ENCODE assay signal across 33 mouse cellular contexts in genomic region chr17:88847255-88847654, GRCm38 (mm10). TPM values are rescaled to one million over a fixed set of nuclear protein-coding genes. Genes with fewer than 3 reads are reported as not detected.
DNase-seq lines count a peak whose midpoint lies in the region; ATAC-seq and TF ChIP-seq lines count a peak whose summit lies in the region.
"Had no signal": no experiment of that assay in that cellular context is flagged by ENCODE, and none has a peak within 500 bp of the region (broad histone marks: within the 10 kb centered on the region; RNA-seq: fewer than 3 reads in every experiment).

No protein-coding gene starts in this region.

- intact Hi-C loops in left cerebral cortex, postnatal 14 days (cut with DNase I): no loop called here

- H3K4me2 ChIP-seq in hindbrain, postnatal 0 days (ENCODE audit: low read depth, low read length): no peak overlapping the region
- no peak overlapping the region for H3K4me2 ChIP-seq in hindbrain, embryonic 11.5 days (replicated peaks; ENCODE audit: low read depth, low read length)
- no peak overlapping the region for H3K4me2 ChIP-seq in liver, embryonic 12.5 days
- H3K4me2 ChIP-seq: embryonic facial prominence, embryonic 12.5 days; heart, embryonic 15.5 days; hindbrain, embryonic 12.5 days; liver, embryonic 15.5 days; lung, embryonic 14.5 days; midbrain, embryonic 15.5 days had no signal

- no peak overlapping the region for H3K4me3 ChIP-seq in hindbrain, postnatal 0 days (ENCODE audit: low read length)
- no peak overlapping the region for H3K4me3 ChIP-seq in hindbrain, embryonic 11.5 days (ENCODE audit: low read depth, low read length)
- H3K4me3 ChIP-seq in liver, embryonic 12.5 days: no peak overlapping the region
- H3K4me3 ChIP-seq: embryonic facial prominence, embryonic 12.5 days; heart, embryonic 10.5 days; heart, embryonic 15.5 days; hindbrain, embryonic 12.5 days; liver, embryonic 15.5 days; midbrain, embryonic 15.5 days had no signal

- peak; percentile 13 for DNase-seq in hindbrain, postnatal 0 days (ENCODE audit: low spot score)
- no peak for DNase-seq in hindbrain, embryonic 11.5 days (ENCODE audit: low spot score)
- DNase-seq in left cerebral cortex, postnatal 14 days (ENCODE audit: low spot score in 2 of 2): peak; percentile 14 to 54
- no peak for DNase-seq in left cerebral cortex, adult 8-10 months (ENCODE audit: low spot score in 2 of 2)
- DNase-seq in right cerebral cortex, postnatal 25 days: peak; percentile 5
- DNase-seq in right cerebral cortex, postnatal 14 days: no peak
- DNase-seq: adrenal gland, adult 2 months; adrenal gland, postnatal 36 days; cerebellum, adult 11 months; cerebellum, adult 9-10 months; embryo, embryonic 11 days; gastrocnemius, postnatal 25 days; heart, adult 11 months; kidney, adult 9 months; kidney, postnatal 10 days; liver; lung, embryonic 14.5 days; lung, postnatal 14 days; spleen, adult 18-20 months; thymus, postnatal 14 days had no signal

- ATAC-seq in hindbrain, postnatal 0 days: no peak
- ATAC-seq in hindbrain, embryonic 11.5 days (ENCODE audit: low FRiP score): no peak
- no peak for ATAC-seq in liver, embryonic 12.5 days
- ATAC-seq: activated CD4-positive, CD25-positive, alpha-beta regulatory T cell, adult 4 months; CD4-positive, CD25-positive, alpha-beta regulatory T cell, adult 4 months; intestine, postnatal 0 days; midbrain, embryonic 15.5 days had no signal

- no peaks in the 10 kb centered on the region for H3K4me1 ChIP-seq in hindbrain, postnatal 0 days (ENCODE audit: insufficient read depth, low read length)
- H3K4me1 ChIP-seq in hindbrain, embryonic 11.5 days (replicated peaks; ENCODE audit: control insufficient read depth, insufficient read depth, low read length): no peaks in the 10 kb centered on the region
- no peaks in the 10 kb centered on the region for H3K4me1 ChIP-seq in liver, embryonic 12.5 days
- H3K4me1 ChIP-seq: embryonic facial prominence, embryonic 12.5 days; heart, embryonic 10.5 days; heart, embryonic 15.5 days; hindbrain, embryonic 12.5 days; liver, embryonic 15.5 days had no signal

- no peak overlapping the region for H3K27ac ChIP-seq in hindbrain, postnatal 0 days
- no peak overlapping the region for H3K27ac ChIP-seq in hindbrain, embryonic 11.5 days (ENCODE audit: low read depth, low read length)
- no peak overlapping the region for H3K27ac ChIP-seq in liver, embryonic 12.5 days
- H3K27ac ChIP-seq: embryonic facial prominence, embryonic 12.5 days; heart, embryonic 10.5 days; heart, embryonic 15.5 days; hindbrain, embryonic 12.5 days; liver, embryonic 15.5 days; midbrain, embryonic 15.5 days had no signal

- H3K36me3 ChIP-seq in hindbrain, postnatal 0 days (ENCODE audit: insufficient read depth, low read length): no peaks in the 10 kb centered on the region
- H3K36me3 ChIP-seq in hindbrain, embryonic 11.5 days (ENCODE audit: control insufficient read depth, insufficient read depth, low read length): no peaks in the 10 kb centered on the region
- no peaks in the 10 kb centered on the region for H3K36me3 ChIP-seq in liver, embryonic 12.5 days
- H3K36me3 ChIP-seq: embryonic facial prominence, embryonic 12.5 days; heart, embryonic 10.5 days; heart, embryonic 15.5 days; hindbrain, embryonic 12.5 days; liver, embryonic 15.5 days; midbrain, embryonic 15.5 days had no signal

- no peak for TF ChIP-seq CTCF in hindbrain, postnatal 0 days (IDR thresholded peaks at IDR 0.05; ENCODE audit: low read depth)

- WGBS in hindbrain, postnatal 0 days: 51% methylated on average over 2 of the region's 2 CpGs
- 80% methylated on average over 2 of the region's 2 CpGs for WGBS in hindbrain, embryonic 11.5 days
- 39% methylated on average over 2 of the region's 2 CpGs for WGBS in liver, embryonic 12.5 days (ENCODE audit: insufficient replicate concordance)

- H3K9me3 ChIP-seq in hindbrain, postnatal 0 days (ENCODE audit: low read length): no peaks in the 10 kb centered on the region
- H3K9me3 ChIP-seq in hindbrain, embryonic 11.5 days (ENCODE audit: control insufficient read depth, low read length): no peaks in the 10 kb centered on the region
- H3K9me3 ChIP-seq in liver, embryonic 12.5 days (replicated peaks): no peaks in the 10 kb centered on the region
- H3K9me3 ChIP-seq: embryonic facial prominence, embryonic 12.5 days; heart, embryonic 10.5 days; heart, embryonic 15.5 days; hindbrain, embryonic 12.5 days; liver, embryonic 15.5 days; midbrain, embryonic 15.5 days had no signal

- H3K9ac ChIP-seq in hindbrain, postnatal 0 days (replicated peaks; ENCODE audit: low read length): no peak overlapping the region
- no peak overlapping the region for H3K9ac ChIP-seq in hindbrain, embryonic 11.5 days (ENCODE audit: low read depth, low read length)
- H3K9ac ChIP-seq in liver, embryonic 12.5 days: no peak overlapping the region
- H3K9ac ChIP-seq: embryonic facial prominence, embryonic 12.5 days; heart, embryonic 15.5 days; hindbrain, embryonic 12.5 days; liver, embryonic 15.5 days; lung, embryonic 14.5 days; midbrain, embryonic 15.5 days had no signal

- H3K27me3 ChIP-seq in hindbrain, postnatal 0 days (ENCODE audit: insufficient read depth, low read length): no peaks in the 10 kb centered on the region
- H3K27me3 ChIP-seq in hindbrain, embryonic 11.5 days (ENCODE audit: control insufficient read depth, insufficient read depth, low read length): no peaks in the 10 kb centered on the region
- H3K27me3 ChIP-seq in liver, embryonic 12.5 days (replicated peaks): no peaks in the 10 kb centered on the region
- H3K27me3 ChIP-seq: embryonic facial prominence, embryonic 12.5 days; heart, embryonic 15.5 days; hindbrain, embryonic 12.5 days; liver, embryonic 15.5 days; midbrain, embryonic 15.5 days had no signal

RNA-seq across cellular contexts. Expression of gene Lhcgr, which starts 55.5 kb away (rescaled TPM):
- total RNA-seq in hindbrain, postnatal 0 days (2014; rRNA removed): 0.40 and 0.89 TPM in 2 replicates
- 1.5 and 1.8 TPM in 2 replicates for polyA plus RNA-seq in hindbrain, postnatal 0 days (2015; fragmentation: Nextera tagmentation; extraction: Ambion mirVana)
- polyA plus RNA-seq in hindbrain, embryonic 11.5 days (2014; fragmentation: Nextera tagmentation; extraction: Ambion mirVana): 0.69 and 1.0 TPM in 2 replicates
- total RNA-seq in left cerebral cortex, postnatal 14 days (2021): under 1 TPM; 0.32 to 0.40 TPM
- under 1 TPM; 0.13 to 0.94 (median 0.46) TPM for total RNA-seq in left cerebral cortex, adult 8-10 months (2022)
- not detected in 2 replicates for polyA plus RNA-seq in liver, embryonic 12.5 days (2016; fragmentation: Nextera tagmentation; extraction: Ambion mirVana)
- total RNA-seq: adrenal gland, postnatal 36 days; gastrocnemius, adult 18-20 months; gastrocnemius, postnatal 25 days; neutrophil, adult 5-6 weeks had no signal
- polyA plus RNA-seq: activated CD4-positive, CD25-positive, alpha-beta regulatory T cell, adult 4 months; CD4-positive, CD25-positive, alpha-beta regulatory T cell, adult 4 months; heart, embryonic 15.5 days; intestine, postnatal 0 days; large intestine, adult 2 months; liver, embryonic 15.5 days had no signal

Comparison
In these comparisons a context has a peak if more than half of its experiments do, and no peak if none do; other contexts are left out.
1. DNase-seq: peak in hindbrain, postnatal 0 days (single experiment), left cerebral cortex, postnatal 14 days (2 of 2) and right cerebral cortex, postnatal 25 days (single experiment); none in hindbrain, embryonic 11.5 days (single experiment), left cerebral cortex, adult 8-10 months (0 of 2) and right cerebral cortex, postnatal 14 days (single experiment).